Mouse (Mus musculus): ENCODE results near the gene Ccdc189.

DNA sequence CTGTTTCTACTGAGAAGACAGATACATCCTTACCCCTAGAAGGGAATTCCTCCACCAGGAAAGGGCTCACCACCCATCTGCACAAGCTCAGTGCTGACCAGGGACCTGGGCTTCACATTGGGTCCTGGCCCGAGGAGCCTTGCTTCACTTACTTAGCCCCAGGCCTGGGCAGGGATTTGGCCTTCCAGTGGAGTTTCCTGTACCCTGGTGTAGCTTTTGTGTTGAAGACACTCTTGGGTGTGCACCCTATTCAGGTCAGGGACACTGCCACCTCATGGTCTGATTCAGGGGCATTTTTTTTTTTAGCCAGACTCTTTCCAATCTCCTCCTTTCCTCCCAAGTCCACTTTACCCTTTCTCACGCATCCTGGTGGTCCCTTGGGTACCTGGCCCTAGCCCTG, 14.5 kb upstream of the Ccdc189 start:
- no peak for TF ChIP-seq POLR2A (IDR thresholded peaks at IDR 0.05; ENCODE audit: extremely low read depth, insufficient read depth, low read length)
- TF ChIP-seq CTCF (IDR thresholded peaks at IDR 0.05; ENCODE audit: low read depth, low read length) = no peak
